Mouse (Mus musculus) midbrain, postnatal 0 days (tissue): Measurements from ENCODE around the gene Galnt2. TPM values are rescaled to one million over a fixed set of nuclear protein-coding genes. Genes with fewer than 3 reads are reported as not detected.

Source experiments
- ATAC-seq: fragments of 200-750 bp; cut with Nextera tagmentation; 2 replicates; pipeline ENCODE4 v1.8.0; 2017; ENCODE audit warnings: moderate number of reproducible peaks, mild to moderate bottlenecking, moderate TSS enrichment, moderate library complexity; ENCODE audit not compliant: low FRiP score
- DNase-seq: peaks from one replicate; pipeline ENCODE4 v3.0.0-alpha.2; 2015; ENCODE audit warnings: low spot score
- H3K27ac ChIP-seq: fragments of 300-500 bp; sonication (generic); 2 replicates; pipeline ENCODE4 v1.5.1; 2014; ENCODE audit warnings: low read depth, mild to moderate bottlenecking, low read length, mixed read lengths
- H3K27me3 ChIP-seq: fragments of 300-500 bp; sonication (generic); 2 replicates; pipeline ENCODE4 v1.6.1; 2014; ENCODE audit warnings: low read length, control low read depth, mixed read lengths; ENCODE audit not compliant: insufficient read depth
- H3K36me3 ChIP-seq: fragments of 300-500 bp; sonication (generic); 2 replicates; pipeline ENCODE4 v1.6.1; 2014; ENCODE audit warnings: low read length, control low read depth, mixed read lengths; ENCODE audit not compliant: insufficient read depth
- H3K4me1 ChIP-seq: fragments of 300-500 bp; sonication (generic); 2 replicates; pipeline ENCODE4 v1.6.1; 2014; ENCODE audit warnings: mild to moderate bottlenecking, control low read depth, antibody characterized with exemption, low read length, mixed read lengths; ENCODE audit not compliant: insufficient read depth
- H3K4me2 ChIP-seq: fragments of 300-500 bp; sonication (generic); 2 replicates; pipeline ENCODE4 v1.6.1; 2014; ENCODE audit warnings: low read depth, mild to moderate bottlenecking, low read length, mixed read lengths; ENCODE audit not compliant: poor library complexity, severe bottlenecking
- H3K4me3 ChIP-seq: fragments of 300-500 bp; sonication (generic); 2 replicates; pipeline ENCODE4 v1.5.1; 2014; ENCODE audit warnings: low read depth, mild to moderate bottlenecking, low read length, moderate library complexity
- H3K9ac ChIP-seq: fragments of 300-500 bp; sonication (generic); replicated peaks from 2 replicates; pipeline ENCODE4 v1.6.1; 2014; ENCODE audit warnings: mild to moderate bottlenecking, low read length, moderate library complexity, mixed read lengths; ENCODE audit not compliant: poor library complexity, severe bottlenecking
- H3K9me3 ChIP-seq: fragments of 300-500 bp; sonication (generic); 2 replicates; pipeline ENCODE4 v1.6.1; 2016; ENCODE audit warnings: low read length, control low read depth
- CTCF ChIP-seq: IDR thresholded peaks from 2 replicates; pipeline ENCODE4 v1.5.1; 2016; ENCODE audit warnings: antibody characterized with exemption, mild to moderate bottlenecking
- WGBS: fragments of 180-500 bp; shearing (Covaris S2); extraction: QIAGEN DNeasy Blood & Tissue Kit; methylation state at CpG from one replicate; pipeline ENCODE4 v1.1.7; 2014; 5-methylcytosine and 5-hydroxymethylcytosine counted together
- polyA plus RNA-seq: library from polyadenylated mRNA; unstranded; fragments of >200 nt; fragmentation: Nextera tagmentation; extraction: Ambion mirVana; gene quantifications from 2 replicates; pipeline ENCODE4 v1.2.1, GENCODE M21; 2015
- total RNA-seq: library from RNA; depleted of rRNA; stranded (reverse); fragments of >200 nt; gene quantifications from 2 replicates; pipeline ENCODE4 v1.2.3, GENCODE M21; 2014; rRNA removed

Gene Galnt2
- total RNA-seq (51.3 and 80.9 TPM in 2 replicates), polyA plus RNA-seq (65.4 and 66.4 TPM in 2 replicates)

DNA sequence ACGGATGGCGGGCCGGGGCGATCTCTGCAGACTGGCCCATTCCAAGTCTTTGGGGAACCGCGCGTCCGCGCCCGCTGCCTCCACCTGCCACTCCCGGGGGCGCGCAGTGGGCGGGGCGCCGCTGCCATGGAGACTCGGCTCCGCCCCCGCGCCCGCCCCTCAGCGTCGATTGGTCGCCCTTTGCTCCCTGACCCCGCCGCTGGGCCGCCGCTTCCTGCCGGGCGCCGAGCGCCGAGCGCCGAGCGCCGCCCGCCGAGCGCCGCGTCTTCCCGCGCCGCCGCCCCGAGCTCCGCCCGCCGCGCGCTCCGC, at the start of gene Galnt2:
Gene Galnt2 (plus strand): TSS at position 216 of the 309 bp plus-strand sequence.
- no peaks in the 10 kb centered on the region for H3K27me3 ChIP-seq
- H3K36me3 ChIP-seq, result no peaks in the 10 kb centered on the region
- peak; percentile 83 for ATAC-seq
- H3K9ac ChIP-seq, result peak within 1 kb of the TSS; percentile 83
- peaks cover 20% of the 10 kb centered on the region for H3K4me1 ChIP-seq
- H3K4me2 ChIP-seq, result peak within 1 kb of the TSS; percentile 93
- DNase-seq, result peak; percentile 92
- H3K4me3 ChIP-seq, result peak within 1 kb of the TSS; percentile 91
- H3K9me3 ChIP-seq, result no peaks in the 10 kb centered on the region
- peak within 1 kb of the TSS; percentile 62 for H3K27ac ChIP-seq
- 1% methylated on average over 30 of the region's 53 CpGs for WGBS
- no peak for TF ChIP-seq CTCF

- ATAC-seq (no peak), DNase-seq (no peak)
- H3K9ac ChIP-seq, result no peak overlapping the region
- no peaks in the 10 kb centered on the region for H3K9me3 ChIP-seq
- H3K27me3 ChIP-seq, result no peaks in the 10 kb centered on the region
- H3K4me3 ChIP-seq, result no peak overlapping the region
- TF ChIP-seq CTCF, result no peak
- peaks cover 8% of the 10 kb centered on the region for H3K4me1 ChIP-seq
- H3K36me3 ChIP-seq, result no peaks in the 10 kb centered on the region
- H3K4me2 ChIP-seq, result no peak overlapping the region
- H3K27ac ChIP-seq, result no peak overlapping the region
- WGBS, result 77% methylated on average over 5 of the region's 5 CpGs
These were observed 49.4 kb upstream of the Galnt2 start for GRCm38 (mm10) chr8:124181751-124182150.

GRCm38 (mm10) chr8:124182224-124182623, 49.0 kb upstream of the Galnt2 start:
- no peak for TF ChIP-seq CTCF
- ATAC-seq (peak; percentile 41; the same call in 1 of the 2 replicates), DNase-seq (peak; percentile 61)
- 56% methylated on average over 13 of the region's 13 CpGs for WGBS
- Histone ChIP-seq H3K4me1 (peaks cover 8% of the 10 kb centered on the region), H3K4me2 (no peak overlapping the region), H3K27me3 (no peaks in the 10 kb centered on the region), H3K9ac (no peak overlapping the region), H3K27ac (no peak overlapping the region), H3K36me3 (no peaks in the 10 kb centered on the region), H3K4me3 (no peak overlapping the region), H3K9me3 (no peaks in the 10 kb centered on the region)

GRCm38 (mm10) chr8:124184078-124184477, 47.1 kb upstream of the Galnt2 start:
- H3K4me3 ChIP-seq, result no peak overlapping the region
- H3K27ac ChIP-seq, result no peak overlapping the region
- no peak overlapping the region for H3K9ac ChIP-seq
- peaks cover 8% of the 10 kb centered on the region for H3K4me1 ChIP-seq
- WGBS, result 67% methylated on average over 3 of the region's 3 CpGs
- no peaks in the 10 kb centered on the region for H3K9me3 ChIP-seq
- H3K36me3 ChIP-seq, result no peaks in the 10 kb centered on the region
- DNase-seq, result no peak
- no peak overlapping the region for H3K4me2 ChIP-seq
- no peak for ATAC-seq
- TF ChIP-seq CTCF, result no peak
- H3K27me3 ChIP-seq, result no peaks in the 10 kb centered on the region

- no peak overlapping the region for H3K4me3 ChIP-seq
- H3K9ac ChIP-seq, result no peak overlapping the region
- no peaks in the 10 kb centered on the region for H3K27me3 ChIP-seq
- H3K27ac ChIP-seq, result no peak overlapping the region
- H3K4me2 ChIP-seq, result no peak overlapping the region
- no peaks in the 10 kb centered on the region for H3K36me3 ChIP-seq
- no peaks in the 10 kb centered on the region for H3K9me3 ChIP-seq
- H3K4me1 ChIP-seq, result peaks cover 8% of the 10 kb centered on the region
- peak; percentile 23; the same call in 1 of the 2 replicates for ATAC-seq
- 41% methylated on average over 2 of the region's 2 CpGs for WGBS
- TF ChIP-seq CTCF, result peak; percentile 32
- DNase-seq, result no peak
These were observed 46.7 kb upstream of the Galnt2 start for GRCm38 (mm10) chr8:124184507-124184906.

DNA sequence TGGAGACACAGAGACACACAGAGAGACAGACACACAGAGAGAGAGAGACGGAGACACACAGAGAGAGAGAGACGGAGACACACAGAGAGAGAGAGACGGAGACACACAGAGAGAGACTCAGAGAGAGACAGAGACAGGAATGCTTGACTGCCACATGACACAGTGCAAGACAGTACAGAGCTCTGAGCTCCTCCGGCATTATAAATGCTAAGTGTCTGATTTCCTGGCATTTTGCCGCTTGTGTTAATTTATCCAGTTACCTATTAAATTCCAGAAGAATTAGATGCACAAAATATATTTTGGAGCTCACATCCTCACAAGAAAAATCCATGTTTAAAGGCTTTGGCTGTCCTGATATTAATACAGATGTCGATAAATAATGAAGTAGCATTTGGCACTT, 46.1 kb upstream of the Galnt2 start:
- no peak for DNase-seq
- no peak overlapping the region for H3K27ac ChIP-seq

More for the DNA sequence above, 46.1 kb upstream of the Galnt2 start:
- H3K4me3 ChIP-seq, result no peak overlapping the region
- no peak overlapping the region for H3K9ac ChIP-seq
- WGBS, result 56% methylated on average over 6 of the region's 6 CpGs
- H3K27me3 ChIP-seq, result no peaks in the 10 kb centered on the region
- H3K4me2 ChIP-seq, result no peak overlapping the region
- H3K9me3 ChIP-seq, result no peaks in the 10 kb centered on the region
- TF ChIP-seq CTCF, result no peak
- H3K36me3 ChIP-seq, result no peaks in the 10 kb centered on the region
- peaks cover 8% of the 10 kb centered on the region for H3K4me1 ChIP-seq
- ATAC-seq, result no peak
